Mouse (Mus musculus) frontal cortex, adult 2 months (tissue): ENCODE results near the gene Suclg1. TPM values are rescaled to one million over a fixed set of nuclear protein-coding genes. Genes with fewer than 3 reads are reported as not detected.
A peak's percentile ranks its signal among the peaks of the same experiment; 100 is the strongest.

Source experiments
- DNase-seq, 2 experiments: peaks; one replicate each; pipeline ENCODE4 v3.0.0; 2022; ENCODE audit warnings: low spot score in 1 of 2; ENCODE audit errors: extremely low spot score in 1 of 2
- polyA plus RNA-seq: library from polyadenylated mRNA; depleted of rRNA; stranded (reverse); fragments of >200 nt; gene quantifications from 2 replicates; pipeline ENCODE4 v1.2.3, GENCODE M21; 2012; rRNA removed

Gene Suclg1
- 123 and 136 TPM in 2 replicates for polyA plus RNA-seq

GRCm38 (mm10) chr6:73248237-73249048, at the start of gene Suclg1:
Gene Suclg1 (plus strand): TSS chr6:73248382.
- DNase-seq, result peak; percentile 84 to 95

- no peak for DNase-seq
Measured at GRCm38 (mm10) chr6:73203724-73204123, 44.5 kb upstream of the Suclg1 start.

GRCm38 (mm10) chr6:73204937-73205336, 43.2 kb upstream of the Suclg1 start:
- DNase-seq, result no peak

GRCm38 (mm10) chr6:73209598-73209997, 38.6 kb upstream of the Suclg1 start:
- DNase-seq, result no peak

GRCm38 (mm10) chr6:73210445-73210972, 37.7 kb upstream of the Suclg1 start:
- no peak for DNase-seq

GRCm38 (mm10) chr6:73211036-73211435, 37.1 kb upstream of the Suclg1 start:
- no peak for DNase-seq

GRCm38 (mm10) chr6:73211602-73212001, 36.6 kb upstream of the Suclg1 start:
- DNase-seq, result no peak

- DNase-seq, result peak; percentile 93 to 94
Measured at GRCm38 (mm10) chr6:73221189-73221957, 26.8 kb upstream of the Suclg1 start, which contains the start of gene Dnah6. Gene Dnah6 (minus strand): TSS chr6:73221651.

- peak in 1 of 2 experiments; percentile 50 for DNase-seq
Measured at GRCm38 (mm10) chr6:73221958-73222735, 26.0 kb upstream of the Suclg1 start.

GRCm38 (mm10) chr6:73222841-73223526, 25.2 kb upstream of the Suclg1 start:
- DNase-seq, result peak in 1 of 2 experiments; percentile 66

- peak in 1 of 2 experiments; percentile 84 for DNase-seq
Measured at GRCm38 (mm10) chr6:73227376-73228158, 20.6 kb upstream of the Suclg1 start.

- DNase-seq, result no peak
Measured at GRCm38 (mm10) chr6:73228408-73228807, 19.8 kb upstream of the Suclg1 start.

GRCm38 (mm10) chr6:73228881-73229280, 19.3 kb upstream of the Suclg1 start:
- DNase-seq, result no peak

- no peak for DNase-seq
Measured at GRCm38 (mm10) chr6:73232152-73232584, 16.0 kb upstream of the Suclg1 start.

- no peak for DNase-seq
Measured at GRCm38 (mm10) chr6:73233202-73233726, 14.9 kb upstream of the Suclg1 start.

- no peak for DNase-seq
Measured at GRCm38 (mm10) chr6:73234302-73234900, 13.8 kb upstream of the Suclg1 start.

- no peak for DNase-seq
Measured at GRCm38 (mm10) chr6:73235650-73236049, 12.5 kb upstream of the Suclg1 start.

- DNase-seq, result no peak
Measured at GRCm38 (mm10) chr6:73246821-73247220, 1.4 kb upstream of the Suclg1 start.
